Mouse (Mus musculus): Measurements from ENCODE around the gene Sgf29.
"Not testable (repeated sequence)": the region's sequence is repeated elsewhere in the genome, so short reads cannot be mapped to it uniquely, and the experiment has no call there.

The Sgf29 gene

DNA sequence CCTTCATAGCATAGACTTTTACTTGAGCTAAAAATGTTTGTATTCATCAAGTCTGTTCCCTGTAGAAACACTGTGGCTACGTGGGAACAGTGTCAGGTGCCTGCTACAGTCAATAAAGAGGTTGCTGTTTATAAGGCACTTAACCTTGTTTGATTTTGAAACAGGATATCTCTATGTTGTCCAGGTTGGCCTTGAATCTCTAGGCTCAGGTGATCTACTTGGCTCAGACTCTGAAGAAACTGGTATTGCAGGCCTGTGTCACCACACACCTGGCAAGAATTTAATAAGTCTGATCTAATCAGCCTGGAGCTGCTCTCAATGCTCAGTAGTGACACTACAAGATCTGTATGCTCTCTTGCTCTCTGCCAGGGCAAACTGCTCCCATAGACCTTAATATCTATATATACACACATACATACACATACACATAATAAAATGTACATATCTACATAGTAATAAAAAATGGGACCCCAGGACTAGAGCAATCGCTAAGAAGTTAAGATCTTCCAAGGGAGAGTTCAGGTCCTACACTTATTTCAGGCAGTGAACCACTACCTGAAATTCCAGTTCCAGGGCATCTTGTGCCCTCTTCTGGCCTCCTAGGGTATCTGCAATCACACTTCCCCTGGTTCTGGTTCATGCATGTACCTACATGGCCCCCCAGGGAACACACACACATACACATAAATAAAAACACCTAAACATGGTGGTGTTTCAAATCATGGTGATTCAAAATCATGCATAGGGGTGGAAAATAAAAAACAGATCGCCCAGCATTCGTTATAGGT, 12.2 kb upstream of the Sgf29 start:
- DNase-seq (ENCODE audit: low read depth in 1 of 2, low spot score in 2 of 2): no peak

GRCm38 (mm10) chr7:126642545-126643243, 6.4 kb upstream of the Sgf29 start:
- DNase-seq (ENCODE audit: low read depth in 1 of 2, low spot score in 2 of 2): no peak

DNA sequence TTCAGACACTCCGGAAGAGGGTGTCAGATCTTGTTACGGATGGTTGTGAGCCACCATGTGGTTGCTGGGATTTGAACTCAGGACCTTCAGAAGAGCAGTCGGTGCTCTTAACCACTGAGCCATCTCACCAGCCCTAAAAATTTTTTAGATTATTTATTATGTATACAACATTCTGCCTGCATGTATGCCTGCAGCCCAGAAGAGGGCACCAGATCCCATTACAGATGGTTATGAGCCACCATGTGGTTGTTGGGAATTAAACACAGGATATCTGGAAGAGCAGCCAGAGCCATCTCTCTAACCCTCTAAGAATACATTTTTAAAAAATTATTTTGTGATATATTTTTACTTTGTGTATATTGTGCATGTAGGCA, 5.9 kb upstream of the Sgf29 start:
- not testable (repeated sequence) for DNase-seq (ENCODE audit: low read depth in 1 of 2, low spot score in 2 of 2)

- no peak for DNase-seq (ENCODE audit: low read depth in 1 of 2, low spot score in 2 of 2)
Measured at GRCm38 (mm10) chr7:126644345-126644744, 4.8 kb upstream of the Sgf29 start.

DNA sequence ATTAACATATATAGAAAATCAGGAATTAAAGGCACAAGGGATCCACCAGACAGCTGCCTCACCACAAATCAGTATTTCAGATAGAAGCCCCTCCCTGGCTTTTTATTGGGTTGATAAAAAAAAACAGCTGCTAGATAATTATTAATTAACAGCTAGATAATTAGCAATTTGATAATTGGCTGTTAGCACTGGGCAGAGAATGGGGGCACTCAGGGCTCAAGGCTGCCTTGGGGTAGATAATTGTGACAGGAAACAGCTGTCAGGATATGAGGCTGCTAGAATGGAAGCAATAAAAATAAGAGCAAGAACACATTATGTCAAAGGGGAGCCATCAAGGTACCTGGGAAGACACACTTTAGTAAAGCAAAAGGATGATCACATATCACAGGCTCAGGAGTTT, 4.2 kb upstream of the Sgf29 start:
- DNase-seq (ENCODE audit: low read depth in 1 of 2, low spot score in 2 of 2): no peak

- no peak for DNase-seq (ENCODE audit: low read depth in 1 of 2, low spot score in 2 of 2)
Measured at GRCm38 (mm10) chr7:126645708-126646107, 3.4 kb upstream of the Sgf29 start.

- DNase-seq (ENCODE audit: low read depth in 1 of 2, low spot score in 2 of 2): no peak
Measured at GRCm38 (mm10) chr7:126648486-126648885, 623 bp upstream of the Sgf29 start.

- no peak for DNase-seq (ENCODE audit: low read depth in 1 of 2, low spot score in 2 of 2)
Measured at GRCm38 (mm10) chr7:126650852-126651251, 1.7 kb downstream of the Sgf29 start.

DNA sequence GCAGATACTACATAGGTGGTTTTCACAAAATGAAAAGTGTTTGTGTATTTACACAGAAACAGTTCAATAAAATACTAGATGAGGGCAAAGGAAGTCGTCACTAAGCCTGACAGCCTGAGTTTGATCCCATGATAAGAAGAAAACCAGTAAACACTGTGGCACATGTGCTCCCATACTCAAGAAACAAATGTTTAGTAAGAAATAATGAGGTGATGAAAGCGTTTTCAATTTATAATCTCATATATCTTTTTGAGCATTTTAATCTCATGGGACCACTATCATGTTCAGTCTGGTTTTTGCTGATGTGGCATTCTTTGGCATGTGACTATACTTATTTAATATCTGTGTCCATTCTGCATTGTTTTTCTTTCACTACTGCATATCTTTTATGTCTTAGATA, 4.9 kb downstream of the Sgf29 start:
- no peak for DNase-seq (ENCODE audit: low read depth in 1 of 2, low spot score in 2 of 2)

GRCm38 (mm10) chr7:126655695-126656094, 6.6 kb downstream of the Sgf29 start:
- no peak for DNase-seq (ENCODE audit: low read depth in 1 of 2, low spot score in 2 of 2)

GRCm38 (mm10) chr7:126657522-126657921, 8.4 kb downstream of the Sgf29 start:
- no peak for DNase-seq (ENCODE audit: low read depth in 1 of 2, low spot score in 2 of 2)

GRCm38 (mm10) chr7:126659771-126660170, 10.7 kb downstream of the Sgf29 start:
- DNase-seq (ENCODE audit: low read depth in 1 of 2, low spot score in 2 of 2): no peak

GRCm38 (mm10) chr7:126663646-126664045, 14.5 kb downstream of the Sgf29 start:
- no peak for DNase-seq (ENCODE audit: low read depth in 1 of 2, low spot score in 2 of 2)

DNA sequence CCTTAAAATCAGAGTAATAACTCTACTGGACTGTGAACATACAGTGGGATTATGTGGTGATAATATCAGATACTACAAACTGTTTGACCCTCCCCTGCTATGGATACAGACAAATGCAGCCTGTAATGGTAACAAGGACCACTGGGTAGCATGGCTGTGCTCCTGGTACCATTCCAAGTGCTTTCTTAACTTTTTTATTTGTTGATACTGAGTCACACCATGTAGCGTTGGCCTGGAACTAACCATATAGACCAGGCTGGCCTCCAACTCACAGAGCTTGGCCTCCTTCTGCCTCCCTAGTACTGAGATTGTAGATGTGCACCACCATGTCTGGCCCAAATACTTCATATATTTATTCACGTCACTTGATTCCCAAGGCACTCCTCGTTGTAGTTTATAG, 16.2 kb downstream of the Sgf29 start:
- DNase-seq (ENCODE audit: low read depth in 1 of 2, low spot score in 2 of 2): no peak

DNA sequence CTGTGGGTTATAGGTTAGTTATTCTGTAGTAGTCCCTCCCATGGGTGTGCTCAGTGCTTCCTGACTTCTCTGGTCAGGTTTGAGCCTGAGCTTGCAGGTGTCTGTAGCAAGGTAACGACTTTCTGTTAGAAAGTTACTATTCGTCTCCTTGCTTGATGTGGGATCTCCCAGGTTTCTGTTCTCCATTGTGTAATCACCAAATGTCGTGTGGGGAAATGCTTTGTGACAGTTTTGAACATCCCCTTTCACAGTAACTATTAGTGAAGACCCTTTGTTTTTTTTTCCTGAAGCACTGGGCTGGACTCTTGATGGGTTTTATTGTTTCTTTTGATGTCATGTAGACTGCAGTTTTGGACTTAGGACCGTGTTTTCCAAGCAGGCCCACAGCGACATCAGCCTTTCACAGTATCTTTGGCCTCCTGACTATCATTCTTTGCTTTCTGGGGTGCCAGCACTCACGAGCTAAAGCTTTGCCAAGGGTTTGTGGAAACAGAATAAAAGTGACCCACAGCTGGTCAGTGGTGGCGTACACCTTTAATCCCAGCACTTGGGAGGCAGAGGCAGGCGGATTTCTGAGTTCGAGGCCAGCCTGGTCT, 18.5 kb downstream of the Sgf29 start:
- no peak for DNase-seq (ENCODE audit: low read depth in 1 of 2, low spot score in 2 of 2)

- no peak for DNase-seq (ENCODE audit: low read depth in 1 of 2, low spot score in 2 of 2)
Measured at GRCm38 (mm10) chr7:126668452-126668851, 19.3 kb downstream of the Sgf29 start.

GRCm38 (mm10) chr7:126670152-126670551, 21.0 kb downstream of the Sgf29 start:
- no peak for DNase-seq (ENCODE audit: low read depth in 1 of 2, low spot score in 2 of 2)

GRCm38 (mm10) chr7:126672111-126672510, 23.0 kb downstream of the Sgf29 start:
- no peak for DNase-seq (ENCODE audit: low read depth in 1 of 2, low spot score in 2 of 2)

DNA sequence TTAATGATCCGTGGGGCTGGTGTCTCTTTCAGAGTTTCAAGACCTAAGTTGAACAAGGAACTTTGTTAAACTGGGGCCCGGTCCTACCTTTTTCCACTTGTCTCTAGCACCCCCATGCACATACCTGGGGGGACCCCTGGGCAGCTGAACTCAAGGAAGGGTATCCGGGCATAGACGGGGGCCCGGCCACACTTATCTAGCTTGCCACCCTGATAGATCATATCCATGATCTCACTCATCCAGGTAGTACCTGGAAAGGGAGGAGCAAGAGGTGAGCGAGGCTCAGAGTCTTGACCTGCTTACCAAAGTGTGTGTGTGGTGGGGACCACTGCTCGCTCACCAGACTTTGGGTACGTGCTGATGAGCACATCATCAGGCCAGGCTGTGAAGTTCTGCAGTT, 26.0 kb downstream of the Sgf29 start:
- DNase-seq (ENCODE audit: low read depth in 1 of 2, low spot score in 2 of 2): no peak

GRCm38 (mm10) chr7:126676207-126676606, 27.1 kb downstream of the Sgf29 start, which contains the start of gene Sult1a1:
Gene Sult1a1 (minus strand): TSS chr7:126676432.
- DNase-seq (ENCODE audit: low read depth in 1 of 2, low spot score in 2 of 2): no peak

DNA sequence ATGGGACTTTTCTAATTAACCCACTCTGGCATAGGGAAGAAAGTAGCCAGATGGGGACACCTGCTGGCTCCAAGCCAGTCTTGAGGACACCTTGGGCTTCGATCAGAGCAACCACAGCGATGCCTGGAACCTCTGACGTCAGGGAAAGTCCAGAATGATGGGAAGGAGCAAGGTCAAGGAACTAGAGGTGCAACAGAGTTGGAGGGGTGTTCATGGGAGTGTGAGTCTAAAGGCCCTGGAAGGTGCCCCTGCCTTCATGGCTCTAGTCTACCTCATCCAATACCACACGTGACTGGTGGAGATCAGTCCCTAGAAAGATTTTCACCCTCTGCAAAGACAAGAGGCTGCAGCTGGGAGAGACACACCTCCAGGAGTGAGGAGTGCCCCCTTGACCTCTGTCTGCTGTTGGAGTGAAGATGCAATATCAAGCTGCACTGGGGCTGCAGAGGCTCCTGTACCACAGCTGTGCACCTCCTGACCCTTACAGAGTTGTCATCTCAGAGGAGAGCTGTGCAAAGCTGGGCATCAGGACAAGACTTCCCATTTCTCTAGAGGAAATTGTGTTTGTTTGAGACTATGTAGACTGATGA, 27.6 kb downstream of the Sgf29 start:
- no peak for DNase-seq (ENCODE audit: low read depth in 1 of 2, low spot score in 2 of 2)

All from monocyte, adult 2 months (primary cell).